Mouse (Mus musculus) MEL (cell line): ENCODE measurements around the gene Bahd1. TPM values are rescaled to one million over a fixed set of nuclear protein-coding genes. Genes with fewer than 3 reads are reported as not detected.

Source experiments
- DNase-seq: peaks from one replicate; pipeline ENCODE4 v3.0.0; 2011; ENCODE audit warnings: low read depth, low spot score
- H3K27ac ChIP-seq: 2 replicates; pipeline ENCODE4 v1.5.1; 2012; ENCODE audit warnings: low read depth, mild to moderate bottlenecking, control low read depth, low read length, moderate library complexity; ENCODE audit not compliant: control insufficient read depth
- H3K27me3 ChIP-seq, 2 experiments: fragments of 150-350 bp in 1 of 2; sonication (generic) in 1 of 2; 2 replicates each; pipeline ENCODE4 v1.6.1; 2012; ENCODE audit warnings: low read length in 2 of 2, mild to moderate bottlenecking in 2 of 2, improper control_type of control experiment in 1 of 2, moderate library complexity in 1 of 2; ENCODE audit not compliant: insufficient read depth in 2 of 2, control insufficient read depth in 1 of 2
- H3K36me3 ChIP-seq, 2 experiments: 2 replicates each; pipeline ENCODE4 v1.6.1; 2012 to 2014; ENCODE audit warnings: low read length in 2 of 2, improper control_type of control experiment in 1 of 2, inconsistent platforms in 1 of 2, mild to moderate bottlenecking in 1 of 2; ENCODE audit not compliant: insufficient read depth in 2 of 2, control insufficient read depth in 1 of 2
- H3K4me1 ChIP-seq, 2 experiments: fragments of 150-350 bp in 1 of 2; sonication (generic) in 1 of 2; 2 replicates each; pipeline ENCODE4 v1.6.1; 2012; ENCODE audit warnings: low read length in 2 of 2, improper control_type of control experiment in 1 of 2, mild to moderate bottlenecking in 1 of 2; ENCODE audit not compliant: insufficient read depth in 2 of 2, control insufficient read depth in 1 of 2
- H3K4me3 ChIP-seq, 2 experiments: fragments of 150-350 bp in 1 of 2; sonication (generic) in 1 of 2; 2 replicates each; pipeline ENCODE4 v1.5.1; 2012; ENCODE audit warnings: low read depth in 2 of 2, low read length in 2 of 2, mild to moderate bottlenecking in 2 of 2, moderate library complexity in 2 of 2, control low read depth in 1 of 2, improper control_type of control experiment in 1 of 2; ENCODE audit not compliant: control insufficient read depth in 1 of 2, insufficient read depth in 1 of 2
- H3K79me2 ChIP-seq: 2 replicates; pipeline ENCODE4 v1.6.1; 2012; ENCODE audit warnings: mild to moderate bottlenecking, low read length, moderate library complexity; ENCODE audit not compliant: control insufficient read depth, poor library complexity, insufficient read depth
- H3K9ac ChIP-seq: 2 replicates; pipeline ENCODE4 v1.6.1; 2012; ENCODE audit warnings: low read depth, mild to moderate bottlenecking, control low read depth, low read length, moderate library complexity; ENCODE audit not compliant: control insufficient read depth, poor library complexity, severe bottlenecking
- H3K9me3 ChIP-seq: fragments of 150-350 bp; sonication (generic); replicated peaks from 2 replicates; pipeline ENCODE4 v1.6.1; 2012; ENCODE audit warnings: mild to moderate bottlenecking, low read length, improper control_type of control experiment, moderate library complexity; ENCODE audit not compliant: insufficient read depth
- BHLHE40 ChIP-seq: IDR thresholded peaks from 2 replicates; pipeline ENCODE4 v1.6.1; 2012; ENCODE audit warnings: low read depth, mild to moderate bottlenecking, inconsistent platforms, low read length, improper control_type of control experiment, borderline replicate concordance
- CTCF ChIP-seq, 3 experiments: IDR thresholded peaks in 2 of 3; conservative IDR thresholded peaks in 1 of 3; 2 replicates each; pipeline ENCODE4 v1.5.1; 2011 to 2012; ENCODE audit warnings: low read length in 3 of 3, low read depth in 2 of 3, mild to moderate bottlenecking in 2 of 3, improper control_type of control experiment in 1 of 3, inconsistent platforms in 1 of 3, mixed read lengths in 1 of 3, moderate library complexity in 1 of 3; ENCODE audit not compliant: control insufficient read depth in 1 of 3, insufficient read depth in 1 of 3, poor library complexity in 1 of 3, severe bottlenecking in 1 of 3
- E2F4 ChIP-seq: IDR thresholded peaks from 2 replicates; pipeline ENCODE4 v1.6.1; 2011; ENCODE audit warnings: low read depth, low read length, improper control_type of control experiment, borderline replicate concordance
- ETS1 ChIP-seq: IDR thresholded peaks from 2 replicates; pipeline ENCODE4 v1.6.1; 2012; ENCODE audit warnings: low read depth, mild to moderate bottlenecking, inconsistent platforms, low read length, improper control_type of control experiment, moderate library complexity
- GABPA ChIP-seq: IDR thresholded peaks from 2 replicates; pipeline ENCODE4 v1.6.1; 2012; ENCODE audit warnings: low read depth, mild to moderate bottlenecking, inconsistent platforms, low read length, improper control_type of control experiment, moderate library complexity
- GATA1 ChIP-seq: IDR thresholded peaks from 2 replicates; pipeline ENCODE4 v1.6.1; 2011; ENCODE audit warnings: low read depth, low read length, improper control_type of control experiment
- KAT2A ChIP-seq: conservative IDR thresholded peaks from 2 replicates; pipeline ENCODE4 v1.6.1; 2012; ENCODE audit warnings: low read depth, low read length, improper control_type of control experiment, inconsistent platforms
- MAFK ChIP-seq: IDR thresholded peaks from 2 replicates; pipeline ENCODE4 v1.6.1; 2011; ENCODE audit warnings: low read depth, mild to moderate bottlenecking, low read length, improper control_type of control experiment, borderline replicate concordance
- MXI1 ChIP-seq: IDR thresholded peaks from 2 replicates; pipeline ENCODE4 v1.6.1; 2011; ENCODE audit warnings: mild to moderate bottlenecking, low read depth, low read length, improper control_type of control experiment
- MYB ChIP-seq: IDR thresholded peaks from 2 replicates; pipeline ENCODE4 v1.6.1; 2011; ENCODE audit warnings: mild to moderate bottlenecking, low read depth, low read length, improper control_type of control experiment
- MYC ChIP-seq: IDR thresholded peaks from 2 replicates; pipeline ENCODE4 v1.6.1; 2011; ENCODE audit warnings: low read depth, mild to moderate bottlenecking, low read length, improper control_type of control experiment, moderate library complexity
- NRF1 ChIP-seq: IDR thresholded peaks from 2 replicates; pipeline ENCODE4 v1.6.1; 2014; ENCODE audit warnings: low read depth, mild to moderate bottlenecking, inconsistent platforms, low read length, improper control_type of control experiment, moderate library complexity; ENCODE audit not compliant: poor library complexity, insufficient read depth, severe bottlenecking
- RCOR1 ChIP-seq: IDR thresholded peaks from 2 replicates; pipeline ENCODE4 v1.6.1; 2012; ENCODE audit warnings: low read depth, mild to moderate bottlenecking, inconsistent platforms, low read length, improper control_type of control experiment
- SIN3A ChIP-seq: IDR thresholded peaks from 2 replicates; pipeline ENCODE4 v1.6.1; 2012; ENCODE audit warnings: low read length, improper control_type of control experiment, inconsistent platforms
- SMC3 ChIP-seq: IDR thresholded peaks from 2 replicates; pipeline ENCODE4 v1.6.1; 2011; ENCODE audit warnings: low read depth, low read length, improper control_type of control experiment
- TBP ChIP-seq: IDR thresholded peaks from 2 replicates; pipeline ENCODE4 v1.8.0; 2011; ENCODE audit warnings: low read depth, low read length, improper control_type of control experiment
- UBTF ChIP-seq: IDR thresholded peaks from 2 replicates; pipeline ENCODE4 v1.6.1; 2012; ENCODE audit warnings: low read depth, mild to moderate bottlenecking, inconsistent platforms, low read length, improper control_type of control experiment, moderate library complexity, borderline replicate concordance; ENCODE audit not compliant: insufficient read depth
- ZMIZ1 ChIP-seq: IDR thresholded peaks from 2 replicates; pipeline ENCODE4 v1.6.1; 2012; ENCODE audit warnings: low read depth, mild to moderate bottlenecking, inconsistent platforms, low read length, improper control_type of control experiment, moderate library complexity
- ZNF384 ChIP-seq: IDR thresholded peaks from 2 replicates; pipeline ENCODE4 v1.6.1; 2012; ENCODE audit warnings: low read depth, mild to moderate bottlenecking, inconsistent platforms, low read length, improper control_type of control experiment
- polyA plus RNA-seq, 2 experiments: library from polyadenylated mRNA; stranded (reverse) in 1 of 2; unstranded in 1 of 2; fragments of >175 nt in 1 of 2; fragments of >200 nt in 1 of 2; gene quantifications; 2 replicates each; pipeline versions ENCODE4 v1.2.1 to v1.2.4; 2012; ENCODE audit warnings: low replicate concordance in 2 of 2, low read depth in 1 of 2; ENCODE audit not compliant: insufficient read length in 2 of 2, insufficient read depth in 1 of 2, missing spikeins in 1 of 2
- total RNA-seq: library from RNA; depleted of rRNA; stranded (reverse); fragments of 300-350 nt; gene quantifications from 2 replicates; pipeline ENCODE4 v1.2.3, GENCODE M21; 2012

Bahd1 gene
- total and polyA plus RNA-seq, 3 experiments: 8.0 to 24.7 TPM; not detected in 1

DNA sequence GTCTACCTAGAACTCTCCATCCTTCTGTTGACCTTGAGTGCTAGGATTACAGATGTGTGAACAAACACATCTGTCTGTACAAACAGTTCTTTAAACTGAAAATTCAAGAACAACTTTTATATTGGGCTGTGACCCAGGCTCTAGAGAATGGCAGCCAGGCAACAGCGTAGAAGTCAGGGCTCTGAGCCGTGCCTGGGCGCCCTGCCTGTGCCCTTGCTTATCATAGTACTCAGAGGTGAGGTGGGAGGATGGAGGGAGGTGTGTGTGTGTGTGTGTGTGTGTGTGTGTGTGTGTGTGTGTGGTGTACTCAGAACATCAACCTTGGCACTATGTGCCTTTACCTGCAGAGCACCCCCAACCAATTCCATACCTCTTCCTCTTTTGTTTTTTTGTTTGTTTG, 7.6 kb downstream of the Bahd1 start:
- H3K4me3 ChIP-seq: no peak overlapping the region
- H3K27me3 ChIP-seq: no peaks in the 10 kb centered on the region
- H3K27ac ChIP-seq: no peak overlapping the region
- peaks cover 52% of the 10 kb centered on the region for H3K79me2 ChIP-seq
- H3K9me3 ChIP-seq: no peaks in the 10 kb centered on the region
- DNase-seq: no peak
- TF ChIP-seq MAFK: no peak
- no peak for TF ChIP-seq GATA1
- no peak for TF ChIP-seq KAT2A
- no peak for TF ChIP-seq E2F4
- TF ChIP-seq MYB: no peak
- no peak for TF ChIP-seq ZNF384
- no peak for TF ChIP-seq ETS1
- no peak for TF ChIP-seq SIN3A
- no peak for TF ChIP-seq GABPA
- H3K9ac ChIP-seq: no peak overlapping the region
- peaks cover 0 to 24% of the 10 kb centered on the region in 2 experiments; a peak in 2 of 4 replicates for H3K36me3 ChIP-seq
- H3K4me1 ChIP-seq: peaks cover 3 to 34% of the 10 kb centered on the region in 2 experiments

DNA sequence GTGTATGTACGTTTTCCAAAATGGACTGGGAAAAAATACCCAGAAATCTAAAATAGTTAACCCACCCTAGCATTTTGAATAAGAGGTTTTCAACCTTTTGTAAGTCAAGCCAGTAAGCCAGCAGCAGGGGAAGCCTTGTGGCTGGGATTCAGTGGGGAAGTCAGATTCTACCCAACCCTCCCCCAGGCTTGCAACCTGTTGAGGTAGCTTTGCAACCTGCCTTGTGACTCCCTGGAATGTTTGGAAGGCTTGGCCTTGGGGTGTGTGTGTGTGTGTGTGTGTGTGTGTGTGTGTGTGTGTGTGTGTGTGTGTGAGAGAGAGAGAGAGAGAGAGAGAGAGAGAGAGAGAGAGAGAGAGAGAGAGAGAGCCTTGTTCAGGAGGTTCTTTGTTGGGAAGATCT, 9.0 kb downstream of the Bahd1 start:
- no peak overlapping the region for H3K4me3 ChIP-seq
- H3K9ac ChIP-seq: no peak overlapping the region
- H3K27me3 ChIP-seq: no peaks in the 10 kb centered on the region
- peaks cover 0 to 20% of the 10 kb centered on the region in 2 experiments; a peak in 3 of 4 replicates for H3K4me1 ChIP-seq
- H3K9me3 ChIP-seq: no peaks in the 10 kb centered on the region
- no peak overlapping the region for H3K27ac ChIP-seq
- peaks cover 0 to 14% of the 10 kb centered on the region in 2 experiments; a peak in 2 of 4 replicates for H3K36me3 ChIP-seq
- DNase-seq: no peak
- TF ChIP-seq TBP: no peak
- no peak for TF ChIP-seq SIN3A
- TF ChIP-seq UBTF: no peak
- TF ChIP-seq E2F4: no peak
- no peak for TF ChIP-seq SMC3
- TF ChIP-seq RCOR1: no peak
- no peak for TF ChIP-seq MXI1
- no peak for TF ChIP-seq NRF1
- no peak for TF ChIP-seq MYC
- no peak for TF ChIP-seq CTCF (IDR thresholded peaks at IDR 0.05 in 2 of 3, conservative IDR thresholded peaks at IDR 0.05 in 1 of 3; ENCODE audit: control insufficient read depth in 1 of 3, insufficient read depth in 1 of 3, low read depth in 2 of 3, low read length in 3 of 3, poor library complexity in 1 of 3, severe bottlenecking in 1 of 3)
- no peak for TF ChIP-seq ZMIZ1
- TF ChIP-seq MAFK: no peak
- TF ChIP-seq BHLHE40: no peak
- no peak for TF ChIP-seq GABPA
- TF ChIP-seq, all 39 proteins: peak for 0
- H3K79me2 ChIP-seq: peaks cover 48% of the 10 kb centered on the region
